Mouse (Mus musculus) left cerebral cortex, postnatal 10 days (tissue): ENCODE measurements around the gene Rep15. TPM values are rescaled to one million over a fixed set of nuclear protein-coding genes. Genes with fewer than 3 reads are reported as not detected.

Experiments used
- DNase-seq, 2 experiments: peaks; one replicate each; pipeline ENCODE4 v3.0.0; 2021 to 2022; ENCODE audit warnings: low spot score in 2 of 2, mixed read lengths in 1 of 2; ENCODE audit errors: extremely low spot score in 1 of 2
- intact Hi-C: fragments of 180-260 bp; cut with DNase I; formaldehyde crosslinking; loops from one replicate; pipeline ENCODE4 v1.15.1; 2025
- total RNA-seq, 2 experiments: library from RNA; stranded (reverse); gene quantifications; 2 replicates each; pipeline ENCODE4 v1.2.3; 2021

Gene Rep15
- total RNA-seq, 2 experiments from 2014 or later: 2.9 TPM

GRCm38 (mm10) chr6:147064944-147065261, 32.5 kb downstream of the Rep15 start:
- intact Hi-C loops: no loop called here
- no peak for DNase-seq

- intact Hi-C loops: no loop called here
- no peak for DNase-seq
These were observed 43.5 kb downstream of the Rep15 start for GRCm38 (mm10) chr6:147075808-147076387.

GRCm38 (mm10) chr6:147076878-147077277, 44.5 kb downstream of the Rep15 start:
- intact Hi-C loops: no loop called here
- no peak for DNase-seq

GRCm38 (mm10) chr6:147079919-147080318, 47.5 kb downstream of the Rep15 start:
- no peak for DNase-seq
- intact Hi-C loops: no loop called here

Other genes starting within 250 kb of the Rep15 start
- 10 to 100 TPM in 1 of 2 experiments, 1 to 10 TPM in 1; 7.1 to 11.5 TPM for gene Arntl2, start 236.5 kb upstream of the Rep15 start, total RNA-seq
- not detected for gene Smco2, start 182.5 kb upstream of the Rep15 start, total RNA-seq
- 100 to 1,000 TPM in 1 of 2 experiments, 10 to 100 TPM in 1; 96.3 to 100 TPM for gene Ppfibp1, start 144.1 kb upstream of the Rep15 start, total RNA-seq
- not detected for gene 1700034J05Rik, start 78.2 kb upstream of the Rep15 start, total RNA-seq
- gene Mrps35, start 10.2 kb downstream of the Rep15 start, total RNA-seq: 10 to 100 TPM; 48.0 to 49.7 TPM
- gene Mansc4, start 54.4 kb downstream of the Rep15 start, total RNA-seq: under 1 TPM; 0.41 to 0.45 TPM
- gene Klhl42, start 58.8 kb downstream of the Rep15 start, total RNA-seq: 10 to 100 TPM; 25.2 to 25.8 TPM
- 1 to 10 TPM; 2.0 to 2.8 TPM for gene Pthlh, start 231.6 kb downstream of the Rep15 start, total RNA-seq